Mouse (Mus musculus) T-cell, adult 2 months (primary cell): ENCODE results near the gene BC049352.
A peak's percentile ranks its signal among the peaks of the same experiment; 100 is the strongest.

Experiments used
- DNase-seq: peaks from one replicate; pipeline ENCODE4 v3.0.0; 2022; ENCODE audit warnings: low spot score

The BC049352 gene

GRCm38 (mm10) chr9:45250306-45250705 lies 68.5 kb downstream of the BC049352 start:
- DNase-seq = no peak

DNA sequence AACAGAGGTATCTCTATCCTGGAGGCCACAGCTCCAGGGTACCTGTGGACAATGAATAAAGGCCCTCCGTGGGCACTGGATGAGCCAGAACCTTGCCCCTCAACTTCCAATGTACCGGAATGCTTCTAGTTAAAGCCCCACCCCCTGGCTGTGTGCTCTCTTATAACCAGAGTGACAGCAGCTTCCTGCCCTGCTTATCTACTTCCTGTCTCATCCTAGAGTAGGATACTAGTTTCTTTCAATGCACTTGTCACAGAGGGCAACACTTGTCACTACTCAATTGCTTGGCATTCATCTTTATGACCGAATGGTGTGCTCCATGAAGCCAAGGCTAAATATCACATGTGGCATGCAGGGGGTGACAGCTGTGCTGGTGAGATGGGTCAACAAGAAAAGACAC lies 69.5 kb downstream of the BC049352 start:
- DNase-seq = peak; percentile 61

DNA sequence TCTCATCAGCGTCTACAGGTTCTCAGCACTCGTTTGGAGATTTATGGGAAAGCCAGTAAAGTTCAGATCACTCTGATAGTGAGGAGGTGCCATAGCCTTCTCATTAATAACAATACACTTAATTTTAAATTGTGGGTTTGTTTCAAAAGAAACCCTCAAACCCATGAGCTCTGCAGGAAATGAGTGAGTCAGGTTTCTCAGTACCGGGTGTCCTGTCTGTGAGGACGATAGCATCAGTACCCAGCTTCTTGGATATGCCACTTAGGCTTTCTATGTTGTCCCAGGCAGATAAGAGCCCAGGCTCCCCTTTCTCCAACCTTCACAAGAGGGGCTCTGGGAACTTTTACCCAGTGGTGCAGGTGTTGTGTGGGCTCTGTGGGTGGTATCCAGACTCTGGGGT lies 70.2 kb downstream of the BC049352 start:
- DNase-seq = no peak

- DNase-seq = no peak
Measured at GRCm38 (mm10) chr9:45252395-45252794, 70.6 kb downstream of the BC049352 start.

DNA sequence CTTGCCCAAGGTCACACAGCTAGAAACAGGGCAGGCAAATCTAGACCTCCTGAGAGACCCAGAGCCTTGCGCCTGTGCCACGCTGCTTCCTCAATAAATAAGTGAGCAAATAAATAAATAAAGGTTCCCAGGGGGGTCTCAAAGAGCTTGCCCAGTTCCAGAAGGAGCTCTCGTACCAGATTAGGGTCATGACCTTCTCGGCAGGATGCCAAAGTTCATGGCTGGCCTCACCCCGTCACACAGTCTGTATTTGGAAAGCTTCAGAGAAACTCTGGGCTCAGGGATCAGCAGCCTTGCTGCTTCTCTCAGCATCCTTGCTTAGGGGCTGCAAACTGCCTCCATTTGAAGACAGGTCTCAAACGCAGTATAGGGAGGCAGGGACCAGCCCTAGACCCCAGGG lies 72.2 kb downstream of the BC049352 start:
- DNase-seq = no peak

DNA sequence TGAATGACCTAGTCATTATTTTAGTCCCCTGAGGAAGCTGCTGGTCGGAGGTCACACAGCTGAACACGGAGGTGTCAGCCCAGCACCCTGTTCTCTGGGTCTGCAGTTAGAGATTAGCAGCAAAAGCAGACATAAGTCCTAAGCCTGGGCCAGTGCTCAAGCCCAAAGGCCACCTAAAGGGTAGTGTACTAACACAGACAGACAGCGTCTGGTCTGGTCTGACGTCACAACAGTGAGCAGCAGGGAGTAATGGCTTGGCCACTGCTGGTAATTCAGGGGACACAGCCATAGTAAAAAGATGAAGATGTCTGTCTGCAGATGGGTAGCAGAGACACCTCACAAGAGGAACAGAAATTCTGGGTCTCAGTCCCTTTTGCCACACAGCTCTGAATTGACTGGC lies 72.8 kb downstream of the BC049352 start:
- no peak for DNase-seq

DNA sequence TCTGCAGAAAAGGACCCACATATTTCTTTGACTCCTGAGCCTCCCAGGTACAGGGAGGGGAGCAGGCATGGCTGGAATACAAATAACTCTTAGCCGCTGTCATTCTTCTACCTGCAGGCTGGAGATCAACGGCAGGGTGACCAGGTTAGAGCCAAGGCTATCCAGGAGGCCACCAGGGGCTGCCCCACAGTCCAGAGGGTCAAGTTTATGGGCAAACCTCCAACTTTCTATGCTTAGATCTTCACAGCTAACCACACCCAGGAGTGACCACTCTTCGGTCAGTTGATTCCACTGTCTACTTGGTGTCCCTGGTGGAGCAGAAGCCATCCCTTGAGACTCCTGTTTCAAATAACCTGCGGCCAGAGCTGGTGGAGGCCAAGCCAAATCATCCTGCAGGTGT lies 73.6 kb downstream of the BC049352 start:
- DNase-seq = no peak

DNA sequence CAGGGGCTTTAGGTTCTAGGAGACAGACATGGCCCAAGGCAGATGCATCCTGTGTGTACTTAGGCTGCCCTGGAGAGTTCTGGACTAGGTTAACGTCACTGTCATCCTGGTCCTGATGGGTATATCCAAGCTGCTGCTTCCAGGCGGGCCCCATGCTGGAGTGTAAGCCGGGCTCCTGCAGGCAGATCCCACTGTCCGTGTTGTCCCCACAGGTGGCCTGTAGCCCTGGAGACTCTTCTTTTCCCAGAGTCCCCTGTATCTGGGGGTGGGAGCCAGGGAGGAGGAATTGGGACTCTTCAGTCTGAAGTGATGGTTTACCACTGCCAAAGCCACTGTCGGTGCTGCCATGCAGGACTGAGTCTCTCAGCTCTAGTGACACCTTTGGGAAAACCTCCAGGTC lies 74.2 kb downstream of the BC049352 start:
- no peak for DNase-seq

DNA sequence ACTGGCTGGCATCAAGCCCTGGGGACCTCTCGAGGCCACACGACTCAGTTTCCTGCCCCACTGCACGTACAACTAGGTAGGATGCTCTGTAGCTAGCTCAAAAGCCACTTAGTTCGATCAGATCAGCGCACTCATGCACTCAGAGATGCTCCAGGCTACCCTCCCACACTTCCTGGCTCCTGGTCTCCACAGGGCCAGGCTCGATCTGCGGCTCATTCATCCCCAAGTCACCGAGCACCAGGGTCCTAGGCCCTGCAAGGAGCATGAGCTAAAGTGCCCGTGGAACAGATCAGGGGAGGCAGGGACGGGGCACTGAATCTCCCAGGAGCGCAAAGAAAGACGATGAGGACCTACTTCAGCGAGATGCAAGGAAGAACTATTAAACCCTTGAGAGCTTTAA lies 77.3 kb downstream of the BC049352 start:
- DNase-seq = no peak

GRCm38 (mm10) chr9:45261466-45261865 lies 79.7 kb downstream of the BC049352 start:
- DNase-seq = no peak

DNA sequence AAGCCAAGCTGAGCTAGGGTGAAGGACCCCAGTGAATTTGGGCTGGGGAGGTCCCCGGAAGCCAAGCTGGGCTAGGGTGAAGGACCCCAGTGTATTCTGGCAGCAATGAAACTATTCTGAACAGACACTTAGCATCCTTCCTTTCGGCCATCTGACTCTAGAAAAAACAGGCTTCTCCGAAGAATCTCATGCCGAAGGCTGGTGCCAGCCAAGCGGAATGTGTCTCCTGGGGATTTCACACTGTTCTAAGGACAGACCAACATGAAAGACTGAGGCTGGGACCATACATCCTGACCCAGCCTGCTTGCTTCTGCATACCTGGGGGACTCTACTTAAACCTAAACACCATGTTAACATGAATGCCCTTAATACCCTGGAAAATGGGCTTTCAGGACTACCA lies 80.1 kb downstream of the BC049352 start:
- no peak for DNase-seq

- DNase-seq = no peak
Measured at GRCm38 (mm10) chr9:45267099-45267498, 85.3 kb downstream of the BC049352 start.

DNA sequence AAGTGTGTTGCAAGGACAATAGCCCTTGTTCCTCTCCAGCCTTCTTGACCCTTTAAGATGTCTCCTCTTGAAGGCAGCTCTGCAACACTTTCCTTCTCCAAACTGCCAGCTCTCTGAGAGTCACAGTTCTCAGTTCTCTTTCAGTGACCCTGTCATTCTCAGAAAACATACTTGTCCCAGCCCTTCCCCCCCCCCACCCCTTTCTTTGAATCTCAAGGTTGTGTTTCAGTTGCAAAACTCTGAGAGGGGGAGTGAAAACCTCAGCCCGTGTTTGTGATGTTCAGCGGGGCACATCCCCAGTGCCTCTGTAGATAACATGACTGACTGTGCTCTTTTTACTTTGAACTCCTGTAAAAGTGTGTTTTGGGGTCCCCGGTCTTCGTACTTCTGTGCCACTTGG lies 86.3 kb downstream of the BC049352 start:
- peak; percentile 37 for DNase-seq

GRCm38 (mm10) chr9:45268597-45269325 lies 87.0 kb downstream of the BC049352 start, which contains the start of gene Il10ra:
Gene Il10ra, minus strand, starts transcription at chr9:45269149.
- peak; percentile 58 for DNase-seq

DNA sequence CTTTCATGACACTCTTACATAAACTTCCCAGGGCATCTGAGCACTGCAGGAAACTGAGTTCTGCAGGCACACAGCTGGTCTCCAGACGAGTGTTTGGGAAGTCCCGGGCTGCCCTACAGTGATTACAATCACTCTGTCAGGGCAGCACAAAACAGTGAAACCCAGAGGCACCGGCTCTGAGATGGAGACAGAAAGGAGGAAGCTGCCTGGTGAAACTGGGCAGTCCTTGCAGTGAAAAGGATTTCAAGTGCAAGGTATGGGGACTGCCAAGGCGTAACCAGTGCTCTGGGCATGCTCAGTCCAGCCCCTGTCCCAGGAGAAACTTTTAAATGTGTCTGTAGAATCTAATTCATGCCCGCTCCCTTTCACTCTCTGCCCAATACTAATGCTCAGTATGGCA lies 90.4 kb downstream of the BC049352 start:
- DNase-seq = no peak

GRCm38 (mm10) chr9:45274218-45274617 lies 92.4 kb downstream of the BC049352 start:
- no peak for DNase-seq

GRCm38 (mm10) chr9:45274635-45275034 lies 92.8 kb downstream of the BC049352 start:
- DNase-seq = no peak

- no peak for DNase-seq
Measured at GRCm38 (mm10) chr9:45280059-45280458, 98.3 kb downstream of the BC049352 start.

DNA sequence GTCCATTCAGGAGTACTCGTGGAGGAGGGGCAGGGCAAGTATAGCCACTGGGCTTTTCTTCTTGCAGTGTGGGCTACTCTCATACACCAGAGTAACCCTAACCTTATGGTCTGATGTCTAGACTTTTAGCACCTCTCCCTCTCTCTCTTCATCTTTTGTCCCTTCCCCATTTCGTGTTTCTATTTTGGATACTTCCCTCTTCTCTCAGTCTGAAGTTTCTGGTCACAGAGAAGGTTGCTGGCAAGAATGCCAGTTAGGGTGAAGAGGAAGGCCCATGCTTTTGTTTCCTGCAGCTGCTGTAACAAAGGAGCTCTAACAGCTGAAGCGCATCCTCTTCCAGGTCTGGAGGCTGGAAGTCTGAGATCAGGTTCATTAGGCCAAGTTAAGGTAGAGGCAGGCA lies 99.1 kb downstream of the BC049352 start:
- DNase-seq = no peak

GRCm38 (mm10) chr9:45282466-45282865 lies 100.7 kb downstream of the BC049352 start:
- no peak for DNase-seq

- DNase-seq = no peak
Measured at GRCm38 (mm10) chr9:45291481-45292168, 109.8 kb downstream of the BC049352 start.

DNA sequence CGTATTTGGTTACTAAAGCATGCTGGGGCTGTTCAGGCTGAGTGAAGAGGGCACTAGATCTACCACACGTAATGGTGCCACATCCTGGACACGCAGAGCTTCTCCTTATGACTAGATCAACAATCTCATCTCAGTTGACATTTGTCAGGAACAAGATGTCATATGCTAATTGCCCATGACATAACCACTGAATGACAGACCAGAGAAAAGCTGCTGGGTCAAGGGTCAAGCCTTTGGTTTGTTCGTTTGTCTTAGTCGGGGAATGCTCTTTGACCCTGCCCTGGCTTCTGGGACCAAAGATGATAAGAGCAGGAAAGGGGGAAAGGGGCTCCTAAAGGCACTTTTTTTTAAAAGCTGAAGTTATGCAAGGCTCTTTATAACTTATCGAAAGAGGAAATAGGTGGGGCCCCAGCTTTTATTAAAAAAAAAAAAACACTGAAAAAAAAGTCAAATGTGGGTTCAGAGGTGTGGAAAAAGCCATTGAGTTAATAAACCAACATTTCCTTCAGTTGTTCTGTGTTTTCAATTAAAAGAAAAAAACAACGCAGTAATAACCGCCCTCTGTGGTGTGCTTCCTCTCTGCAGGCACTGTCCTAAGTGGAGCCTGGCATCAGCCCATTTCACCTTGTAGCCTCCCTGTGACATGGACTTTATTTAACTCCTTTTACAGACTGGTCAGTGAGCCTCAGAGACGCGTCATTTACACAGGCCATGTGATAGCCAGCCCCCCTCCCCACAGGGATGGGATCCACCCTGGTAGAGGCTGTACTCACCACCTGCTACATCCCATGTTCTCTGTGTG lies 112.6 kb downstream of the BC049352 start:
- peak; percentile 52 for DNase-seq
